Mouse (Mus musculus): ENCODE measurements around the gene Rpap2. TPM values are rescaled to one million over a fixed set of nuclear protein-coding genes. Genes with fewer than 3 reads are reported as not detected.

Rpap2 gene
- polyA plus RNA-seq, 1 experiment from 2014 or later = 28.5 TPM

DNA sequence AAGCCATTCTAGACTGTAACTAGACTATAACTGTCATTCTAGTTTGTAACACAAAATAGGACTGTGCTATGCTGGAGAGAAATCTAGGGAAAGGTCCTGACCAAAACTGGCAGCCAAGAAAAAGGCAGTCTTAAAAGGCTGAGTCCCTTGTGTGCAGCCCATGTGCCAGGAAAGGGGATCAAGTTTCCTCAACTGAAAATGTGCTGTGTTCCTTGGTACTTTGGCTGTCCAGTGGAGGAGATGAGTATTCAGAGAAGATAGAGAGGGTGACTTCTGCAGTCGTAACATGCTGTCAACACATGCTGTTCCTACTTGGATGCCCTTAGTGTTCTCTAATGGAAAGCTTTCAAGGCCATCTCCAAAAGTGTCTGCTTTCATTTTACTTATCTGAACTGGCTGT is 39.9 kb downstream of the Rpap2 start:
- no peak for TF ChIP-seq CTCF (IDR thresholded peaks at IDR 0.05)
- ChIA-PET CTCF (no interaction called here), POLR2A (no interaction called here)
- no peaks in the 10 kb centered on the region for H3K27me3 ChIP-seq
- no peak for ATAC-seq
- in situ Hi-C loops (cut with MboI; ENCODE audit: low pct_unique_long_range_greater_than_20kb) = no loop called here
- DNase-seq (ENCODE audit: low read depth, low spot score) = no peak

GRCm38 (mm10) chr5:107638366-107638765 is 41.2 kb downstream of the Rpap2 start:
- in situ Hi-C loops (cut with MboI; ENCODE audit: low pct_unique_long_range_greater_than_20kb) = no loop called here
- no peak for ATAC-seq
- no peak for DNase-seq (ENCODE audit: low read depth, low spot score)
- POLR2A ChIA-PET = no interaction called here
- H3K27me3 ChIP-seq = no peaks in the 10 kb centered on the region
- no peak for TF ChIP-seq CTCF (IDR thresholded peaks at IDR 0.05)
- CTCF ChIA-PET = interaction anchor here (0.7 to 3.4 kb wide), 4 partner anchors 9 to 171 kb away, joined by 3 to 9 read pairs (median 4); no protein-coding TSS in a partner anchor

DNA sequence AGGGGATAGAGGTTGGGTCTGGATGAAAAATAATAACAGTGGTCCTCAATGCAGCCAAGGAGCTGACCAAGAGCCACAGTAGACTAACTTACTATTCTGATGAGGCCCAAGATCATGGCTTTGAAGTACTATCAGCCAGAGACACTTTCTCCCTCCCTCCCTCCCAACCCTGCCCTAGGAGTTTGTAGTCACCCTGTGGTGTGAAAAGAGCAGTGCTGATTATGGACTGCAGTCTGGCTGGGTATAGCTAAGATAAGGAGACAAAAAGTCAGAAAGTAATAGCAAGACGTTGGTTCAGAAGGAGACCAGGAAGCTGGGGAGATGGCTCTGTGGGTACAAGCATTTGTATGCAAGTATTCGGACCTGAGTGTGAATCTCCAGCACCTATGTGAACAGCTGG is 47.4 kb downstream of the Rpap2 start:
- ChIA-PET POLR2A (no interaction called here), CTCF (interaction anchor here (1.5 kb wide), 1 partner anchor 14 kb away, joined by 3 read pairs; no protein-coding TSS in a partner anchor)
- no peak for TF ChIP-seq CTCF (IDR thresholded peaks at IDR 0.05)
- no peaks in the 10 kb centered on the region for H3K27me3 ChIP-seq
- ATAC-seq = no peak
- in situ Hi-C loops (cut with MboI; ENCODE audit: low pct_unique_long_range_greater_than_20kb) = no loop called here
- no peak for DNase-seq (ENCODE audit: low read depth, low spot score)

- no peak for ATAC-seq
- POLR2A ChIA-PET = no interaction called here
Observed at GRCm38 (mm10) chr5:107645935-107646334, 48.8 kb downstream of the Rpap2 start.

GRCm38 (mm10) chr5:107647580-107647979 is 50.4 kb downstream of the Rpap2 start:
- DNase-seq (ENCODE audit: low read depth, low spot score) (no peak), ATAC-seq (no peak)
- TF ChIP-seq CTCF (IDR thresholded peaks at IDR 0.05) = no peak
- CTCF ChIA-PET = no interaction called here
- H3K27me3 ChIP-seq = no peaks in the 10 kb centered on the region
- in situ Hi-C loops (cut with MboI; ENCODE audit: low pct_unique_long_range_greater_than_20kb) = no loop called here
- POLR2A ChIA-PET = no interaction called here

More at GRCm38 (mm10) chr5:107645935-107646334, 48.8 kb downstream of the Rpap2 start:
- no peaks in the 10 kb centered on the region for H3K27me3 ChIP-seq
- no peak for DNase-seq (ENCODE audit: low read depth, low spot score)
- CTCF ChIA-PET = interaction anchor here (0.9 to 1.5 kb wide), 3 partner anchors 12 to 35 kb away, joined by 3 read pairs; no protein-coding TSS in a partner anchor
- in situ Hi-C loops (cut with MboI; ENCODE audit: low pct_unique_long_range_greater_than_20kb) = no loop called here
- TF ChIP-seq CTCF (IDR thresholded peaks at IDR 0.05) = no peak

GRCm38 (mm10) chr5:107648552-107649125 is 51.5 kb downstream of the Rpap2 start:
- ATAC-seq (no peak), DNase-seq (ENCODE audit: low read depth, low spot score) (no peak)
- H3K27me3 ChIP-seq = no peaks in the 10 kb centered on the region
- in situ Hi-C loops (cut with MboI; ENCODE audit: low pct_unique_long_range_greater_than_20kb) = no loop called here
- ChIA-PET CTCF (no interaction called here), POLR2A (no interaction called here)
- no peak for TF ChIP-seq CTCF (IDR thresholded peaks at IDR 0.05)

GRCm38 (mm10) chr5:107649680-107650079 is 52.5 kb downstream of the Rpap2 start:
- ChIA-PET POLR2A (no interaction called here), CTCF (no interaction called here)
- no peaks in the 10 kb centered on the region for H3K27me3 ChIP-seq
- in situ Hi-C loops (cut with MboI; ENCODE audit: low pct_unique_long_range_greater_than_20kb) = no loop called here
- TF ChIP-seq CTCF (IDR thresholded peaks at IDR 0.05) = no peak
- DNase-seq (ENCODE audit: low read depth, low spot score) (no peak), ATAC-seq (no peak)

DNA sequence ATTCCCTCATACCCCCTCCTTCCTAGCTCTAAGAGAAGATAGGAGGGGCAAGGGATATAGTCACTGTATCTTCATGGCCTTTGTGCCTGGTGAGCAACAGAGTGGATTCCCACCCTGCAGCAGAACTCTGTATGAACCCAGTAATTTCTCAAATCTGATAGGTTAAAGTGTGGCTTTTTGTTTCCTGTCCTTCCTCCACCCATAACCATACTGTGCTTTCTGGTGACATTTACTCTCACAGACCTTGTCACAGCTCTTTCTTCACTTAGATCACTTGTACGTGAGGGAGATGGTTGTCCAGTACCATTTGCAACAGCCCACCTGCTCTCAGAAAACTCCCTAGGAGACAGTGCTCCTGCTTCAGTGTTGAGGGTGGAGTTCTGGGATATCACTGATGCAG is 53.3 kb downstream of the Rpap2 start:
- TF ChIP-seq CTCF (IDR thresholded peaks at IDR 0.05) = no peak
- in situ Hi-C loops (cut with MboI; ENCODE audit: low pct_unique_long_range_greater_than_20kb) = no loop called here
- ChIA-PET POLR2A (interaction anchor here (0.9 kb wide), 1 partner anchor 602 kb away, joined by 3 read pairs; no protein-coding TSS in a partner anchor), CTCF (no interaction called here)
- no peaks in the 10 kb centered on the region for H3K27me3 ChIP-seq
- DNase-seq (ENCODE audit: low read depth, low spot score) (no peak), ATAC-seq (no peak)

GRCm38 (mm10) chr5:107652055-107652660 is 55.0 kb downstream of the Rpap2 start:
- no peak for TF ChIP-seq CTCF (IDR thresholded peaks at IDR 0.05)
- CTCF ChIA-PET = no interaction called here
- DNase-seq (ENCODE audit: low read depth, low spot score) (no peak), ATAC-seq (no peak)
- in situ Hi-C loops (cut with MboI; ENCODE audit: low pct_unique_long_range_greater_than_20kb) = no loop called here
- H3K27me3 ChIP-seq = no peaks in the 10 kb centered on the region
- POLR2A ChIA-PET = no interaction called here

- ChIA-PET CTCF (interaction anchor here (0.7 kb wide), 1 partner anchor 1945 kb away, joined by 3 read pairs; no protein-coding TSS in a partner anchor), POLR2A (no interaction called here)
- ATAC-seq = no peak
- in situ Hi-C loops (cut with MboI; ENCODE audit: low pct_unique_long_range_greater_than_20kb) = no loop called here
- TF ChIP-seq CTCF (IDR thresholded peaks at IDR 0.05) = no peak
- H3K27me3 ChIP-seq = no peaks in the 10 kb centered on the region
- DNase-seq (ENCODE audit: low read depth, low spot score) = no peak
Observed at GRCm38 (mm10) chr5:107678392-107678791, 81.2 kb downstream of the Rpap2 start.

- DNase-seq (ENCODE audit: low read depth, low spot score) = no peak
- no peaks in the 10 kb centered on the region for H3K27me3 ChIP-seq
- in situ Hi-C loops (cut with MboI; ENCODE audit: low pct_unique_long_range_greater_than_20kb) = no loop called here
- ChIA-PET POLR2A (no interaction called here), CTCF (no interaction called here)
- no peak for ATAC-seq
- TF ChIP-seq CTCF (IDR thresholded peaks at IDR 0.05) = no peak
Observed at GRCm38 (mm10) chr5:107681300-107681699, 84.1 kb downstream of the Rpap2 start.

Measured in Patski (cell line).